Mouse (Mus musculus) forebrain, embryonic 14.5 days (tissue): Measurements from ENCODE around the gene Gpx4. TPM values are rescaled to one million over a fixed set of nuclear protein-coding genes. Genes with fewer than 3 reads are reported as not detected.

Experiments used
- ATAC-seq: fragments of 200-750 bp; cut with Nextera tagmentation; 2 replicates; pipeline ENCODE4 v1.8.0; 2017; ENCODE audit warnings: mild to moderate bottlenecking, moderate library complexity
- DNase-seq: peaks from one replicate; pipeline ENCODE4 v3.0.0-alpha.2; 2015; ENCODE audit warnings: low spot score
- H3K27ac ChIP-seq: fragments of 300-500 bp; sonication (generic); 2 replicates; pipeline ENCODE4 v1.5.1; 2014; ENCODE audit warnings: low read depth, mild to moderate bottlenecking, control low read depth, low read length, moderate library complexity
- H3K27me3 ChIP-seq: fragments of 300-500 bp; sonication (generic); replicated peaks from 2 replicates; pipeline ENCODE4 v1.6.1; 2014; ENCODE audit warnings: low read length, control low read depth, mixed read lengths; ENCODE audit not compliant: control insufficient read depth, insufficient read depth
- H3K36me3 ChIP-seq: fragments of 300-500 bp; sonication (generic); 2 replicates; pipeline ENCODE4 v1.6.1; 2014; ENCODE audit warnings: low read length, control low read depth; ENCODE audit not compliant: control insufficient read depth, insufficient read depth
- H3K4me1 ChIP-seq: fragments of 300-500 bp; sonication (generic); 2 replicates; pipeline ENCODE4 v1.6.1; 2014; ENCODE audit warnings: antibody characterized with exemption, low read length, control low read depth; ENCODE audit not compliant: control insufficient read depth, insufficient read depth
- H3K4me2 ChIP-seq: fragments of 300-500 bp; sonication (generic); 2 replicates; pipeline ENCODE4 v1.6.1; 2014; ENCODE audit warnings: mild to moderate bottlenecking, control low read depth, low read length
- H3K4me3 ChIP-seq: fragments of 300-500 bp; sonication (generic); 2 replicates; pipeline ENCODE4 v1.5.1; 2014; ENCODE audit warnings: low read depth, low read length, control low read depth
- H3K9ac ChIP-seq: fragments of 300-500 bp; sonication (generic); 2 replicates; pipeline ENCODE4 v1.6.1; 2014; ENCODE audit warnings: mild to moderate bottlenecking, low read length, control low read depth, moderate library complexity
- H3K9me3 ChIP-seq: fragments of 300-500 bp; sonication (generic); replicated peaks from 2 replicates; pipeline ENCODE4 v1.6.1; 2016; ENCODE audit warnings: low read length, control low read depth, mixed read lengths; ENCODE audit not compliant: control insufficient read depth
- WGBS: fragments of 180-500 bp; shearing (Covaris S2); extraction: QIAGEN DNeasy Blood & Tissue Kit; methylation state at CpG from one replicate; pipeline ENCODE4 v1.1.7; 2014; 5-methylcytosine and 5-hydroxymethylcytosine counted together
- polyA plus RNA-seq: library from polyadenylated mRNA; unstranded; fragments of >200 nt; fragmentation: Nextera tagmentation; extraction: Ambion mirVana; gene quantifications from 2 replicates; pipeline ENCODE4 v1.2.1, GENCODE M21; 2014

Gene Gpx4
- polyA plus RNA-seq, 1 experiment from 2014 or later = 632 TPM

- no peak for DNase-seq
- WGBS = 14% methylated on average over 11 of the region's 11 CpGs
- Histone ChIP-seq H3K4me3 (no peak overlapping the region), H3K9me3 (no peaks in the 10 kb centered on the region), H3K4me1 (no peaks in the 10 kb centered on the region), H3K36me3 (no peaks in the 10 kb centered on the region), H3K27ac (no peak overlapping the region), H3K4me2 (peak overlapping the region; percentile 6; the same call in 1 of the 2 replicates), H3K27me3 (peaks cover 17% of the 10 kb centered on the region; the same call in 1 of the 2 replicates), H3K9ac (no peak overlapping the region)
- no peak for ATAC-seq
Measured at GRCm38 (mm10) chr10:80020191-80020590, 26.8 kb upstream of the Gpx4 start.

- Histone ChIP-seq H3K4me3 (no peak overlapping the region), H3K27ac (no peak overlapping the region), H3K9ac (no peak overlapping the region), H3K4me2 (no peak overlapping the region), H3K4me1 (no peaks in the 10 kb centered on the region), H3K27me3 (peaks cover 16% of the 10 kb centered on the region; the same call in 1 of the 2 replicates), H3K36me3 (no peaks in the 10 kb centered on the region), H3K9me3 (no peaks in the 10 kb centered on the region)
- DNase-seq (no peak), ATAC-seq (no peak)
- WGBS = 84% methylated on average over 18 of the region's 18 CpGs
Measured at GRCm38 (mm10) chr10:80020603-80021319, 26.2 kb upstream of the Gpx4 start.

- no peak for ATAC-seq
- Histone ChIP-seq H3K27ac (no peak overlapping the region), H3K27me3 (peaks cover 16% of the 10 kb centered on the region; the same call in 1 of the 2 replicates), H3K36me3 (no peaks in the 10 kb centered on the region), H3K4me3 (no peak overlapping the region), H3K4me2 (no peak overlapping the region), H3K9ac (no peak overlapping the region), H3K4me1 (no peaks in the 10 kb centered on the region), H3K9me3 (no peaks in the 10 kb centered on the region)
- no peak for DNase-seq
- WGBS = 92% methylated on average over 13 of the region's 13 CpGs
Measured at GRCm38 (mm10) chr10:80021320-80021641, 25.7 kb upstream of the Gpx4 start.

- WGBS = 84% methylated on average over 12 of the region's 12 CpGs
- DNase-seq (no peak), ATAC-seq (no peak)
- H3K9ac ChIP-seq = no peak overlapping the region
- no peak overlapping the region for H3K4me3 ChIP-seq
- H3K9me3 ChIP-seq = no peaks in the 10 kb centered on the region
- H3K27me3 ChIP-seq = peaks cover 16% of the 10 kb centered on the region; the same call in 1 of the 2 replicates
- H3K4me2 ChIP-seq = no peak overlapping the region
- no peaks in the 10 kb centered on the region for H3K4me1 ChIP-seq
- H3K36me3 ChIP-seq = no peaks in the 10 kb centered on the region
- no peak overlapping the region for H3K27ac ChIP-seq
Measured at GRCm38 (mm10) chr10:80022164-80022563, 24.8 kb upstream of the Gpx4 start.

GRCm38 (mm10) chr10:80022806-80023205 is 24.2 kb upstream of the Gpx4 start:
- no peaks in the 10 kb centered on the region for H3K36me3 ChIP-seq
- H3K27ac ChIP-seq = no peak overlapping the region
- 93% methylated on average over 8 of the region's 8 CpGs for WGBS
- no peak for DNase-seq
- H3K27me3 ChIP-seq = peaks cover 16% of the 10 kb centered on the region; the same call in 1 of the 2 replicates
- H3K4me2 ChIP-seq = no peak overlapping the region
- no peaks in the 10 kb centered on the region for H3K9me3 ChIP-seq
- no peaks in the 10 kb centered on the region for H3K4me1 ChIP-seq
- no peak overlapping the region for H3K4me3 ChIP-seq
- no peak overlapping the region for H3K9ac ChIP-seq
- ATAC-seq = no peak

- DNase-seq (no peak), ATAC-seq (no peak)
- Histone ChIP-seq H3K4me2 (no peak overlapping the region), H3K27me3 (peaks cover 16% of the 10 kb centered on the region; the same call in 1 of the 2 replicates), H3K4me3 (no peak overlapping the region), H3K9me3 (no peaks in the 10 kb centered on the region), H3K36me3 (no peaks in the 10 kb centered on the region), H3K4me1 (no peaks in the 10 kb centered on the region), H3K9ac (no peak overlapping the region), H3K27ac (no peak overlapping the region)
- 87% methylated on average over 5 of the region's 5 CpGs for WGBS
Measured at GRCm38 (mm10) chr10:80023758-80024157, 23.2 kb upstream of the Gpx4 start.

- WGBS = 79% methylated on average over 15 of the region's 15 CpGs
- H3K27ac ChIP-seq = no peak overlapping the region
- no peak for DNase-seq
Measured at GRCm38 (mm10) chr10:80024229-80025043, 22.5 kb upstream of the Gpx4 start.

GRCm38 (mm10) chr10:80025044-80025347 is 22.0 kb upstream of the Gpx4 start:
- no peaks in the 10 kb centered on the region for H3K36me3 ChIP-seq
- H3K4me3 ChIP-seq = no peak overlapping the region
- ATAC-seq = no peak
- no peak overlapping the region for H3K27ac ChIP-seq
- 62% methylated on average over 4 of the region's 4 CpGs for WGBS
- no peak for DNase-seq
- H3K4me2 ChIP-seq = no peak overlapping the region
- H3K9me3 ChIP-seq = no peaks in the 10 kb centered on the region
- peaks cover 6% of the 10 kb centered on the region; the same call in 1 of the 2 replicates for H3K27me3 ChIP-seq
- no peak overlapping the region for H3K9ac ChIP-seq
- H3K4me1 ChIP-seq = no peaks in the 10 kb centered on the region

More at GRCm38 (mm10) chr10:80024229-80025043, 22.5 kb upstream of the Gpx4 start:
- no peak for ATAC-seq
- peaks cover 11% of the 10 kb centered on the region; the same call in 1 of the 2 replicates for H3K27me3 ChIP-seq
- no peaks in the 10 kb centered on the region for H3K4me1 ChIP-seq
- no peak overlapping the region for H3K4me2 ChIP-seq
- H3K4me3 ChIP-seq = no peak overlapping the region
- H3K36me3 ChIP-seq = no peaks in the 10 kb centered on the region
- no peaks in the 10 kb centered on the region for H3K9me3 ChIP-seq
- no peak overlapping the region for H3K9ac ChIP-seq

GRCm38 (mm10) chr10:80025463-80025862 is 21.5 kb upstream of the Gpx4 start:
- no peak overlapping the region for H3K4me3 ChIP-seq
- H3K9me3 ChIP-seq = no peaks in the 10 kb centered on the region
- no peak overlapping the region for H3K9ac ChIP-seq
- H3K27ac ChIP-seq = no peak overlapping the region
- DNase-seq (no peak), ATAC-seq (no peak)
- no peak overlapping the region for H3K4me2 ChIP-seq
- peaks cover 2% of the 10 kb centered on the region; the same call in 1 of the 2 replicates for H3K27me3 ChIP-seq
- H3K36me3 ChIP-seq = no peaks in the 10 kb centered on the region
- WGBS = 79% methylated on average over 10 of the region's 10 CpGs
- no peaks in the 10 kb centered on the region for H3K4me1 ChIP-seq
